Mouse (Mus musculus) E14TG2a.4 (cell line): ENCODE results near the gene Atg4c.

ENCODE experiments used
- CTCF ChIP-seq: conservative IDR thresholded peaks from 2 replicates; pipeline ENCODE4 v1.5.1; 2014; ENCODE audit warnings: low read length
- NANOG ChIP-seq: IDR thresholded peaks from 2 replicates; pipeline ENCODE4 v1.6.1; 2014; ENCODE audit warnings: borderline replicate concordance, low read length, mixed read lengths
- POU5F1 ChIP-seq: IDR thresholded peaks from 2 replicates; pipeline ENCODE4 v1.6.1; 2014; ENCODE audit warnings: low read length, borderline replicate concordance

GRCm38 (mm10) chr4:99176841-99177240, 16.9 kb upstream of the Atg4c start:
- TF ChIP-seq CTCF (no peak), NANOG (no peak), POU5F1 (no peak)
